Mouse (Mus musculus) gastrocnemius, postnatal 25 days (tissue): ENCODE data around the gene Gan. TPM values are rescaled to one million over a fixed set of nuclear protein-coding genes. Genes with fewer than 3 reads are reported as not detected.
A peak's percentile ranks its signal among the peaks of the same experiment; 100 is the strongest.

Source experiments
- DNase-seq: peaks from one replicate; pipeline ENCODE4 v3.0.0; 2022
- total RNA-seq, 2 experiments: library from RNA; stranded (reverse); gene quantifications; 1 replicate in 1 of 2; 2 replicates in 1 of 2; pipeline ENCODE4 v1.2.3; 2021

Gene Gan
- total RNA-seq, 2 experiments from 2014 or later: 4.0 to 4.9 TPM

DNA sequence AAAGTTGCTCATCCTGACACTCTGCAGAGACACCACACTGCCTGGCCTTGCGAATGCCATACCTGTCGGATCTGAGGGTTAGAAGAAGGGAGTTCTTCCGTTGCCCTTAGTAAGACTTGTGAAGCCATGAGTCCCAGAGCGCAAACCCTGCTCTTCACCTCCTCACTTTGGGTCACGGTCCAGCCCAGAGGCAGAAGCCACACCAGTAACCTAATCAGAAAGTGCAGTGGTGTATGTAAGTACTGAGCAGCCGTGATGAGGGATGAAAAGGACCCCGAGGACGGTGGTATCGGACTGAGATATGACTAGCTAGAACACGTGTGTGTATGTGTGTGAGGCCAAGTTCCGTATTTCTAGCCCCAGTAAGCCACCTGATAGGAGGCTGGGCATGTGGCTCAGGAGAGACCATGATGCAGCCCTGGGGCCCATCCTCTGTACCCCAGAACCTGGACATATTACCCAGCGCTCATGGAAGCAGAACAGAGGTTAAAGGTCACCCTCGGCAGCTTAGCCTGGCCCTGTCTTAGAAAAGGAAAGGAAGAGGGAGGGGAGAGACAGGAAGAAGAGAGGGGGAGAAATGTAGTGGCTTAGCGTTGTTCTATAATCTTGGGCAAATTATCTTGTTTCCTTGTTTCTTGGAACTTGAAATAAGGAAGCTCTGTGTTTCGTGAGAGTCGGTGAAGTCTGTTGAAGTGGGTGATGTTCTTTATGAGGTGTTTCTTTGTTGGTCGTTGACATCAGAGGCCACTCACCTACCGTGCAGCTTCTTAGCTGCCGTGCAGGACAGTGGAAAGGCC is 43.5 kb downstream of the Gan start:
- DNase-seq: no peak

GRCm38 (mm10) chr8:117203085-117203484 is 45.1 kb downstream of the Gan start:
- no peak for DNase-seq

GRCm38 (mm10) chr8:117205884-117206283 is 47.9 kb downstream of the Gan start:
- no peak for DNase-seq

DNA sequence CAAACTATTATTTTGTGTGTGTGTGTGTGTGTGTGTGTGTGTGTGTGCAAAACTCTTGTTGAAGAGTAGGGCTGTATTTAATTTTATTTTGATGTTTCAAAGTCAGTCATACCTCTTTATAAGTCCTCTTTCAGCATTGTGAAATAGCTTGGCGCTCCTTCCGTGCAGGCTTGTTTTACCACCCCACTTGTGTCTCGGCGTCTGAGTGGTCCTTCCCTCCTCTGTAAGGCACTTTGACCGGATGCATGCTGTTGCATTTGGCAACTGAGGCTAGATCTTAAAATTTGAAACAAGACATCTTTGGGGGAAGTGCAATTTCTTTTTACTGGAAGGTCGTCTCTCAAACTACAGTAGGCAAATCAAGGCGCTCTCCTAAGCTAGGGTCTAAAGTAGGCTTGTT is 48.7 kb downstream of the Gan start:
- no peak for DNase-seq

DNA sequence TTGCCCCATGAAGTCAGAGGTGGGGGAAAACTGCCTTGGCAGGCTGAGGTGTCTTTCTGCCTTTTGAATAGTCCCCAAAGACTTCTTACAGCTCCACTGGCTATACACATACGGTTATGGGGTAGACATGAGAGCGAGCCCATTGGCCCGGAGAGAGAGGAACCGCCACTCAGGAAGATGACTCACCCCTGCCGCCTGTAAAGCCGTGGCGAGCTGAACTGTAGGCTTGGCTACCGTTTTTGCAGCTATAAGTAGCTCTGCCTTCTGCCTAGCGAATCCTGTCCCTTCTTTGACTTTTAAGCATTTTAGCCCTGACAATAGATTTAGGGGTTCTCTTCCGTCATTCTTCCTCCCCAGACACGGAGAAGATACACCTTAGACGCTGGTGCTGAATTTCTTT is 51.2 kb downstream of the Gan start:
- DNase-seq: no peak

DNA sequence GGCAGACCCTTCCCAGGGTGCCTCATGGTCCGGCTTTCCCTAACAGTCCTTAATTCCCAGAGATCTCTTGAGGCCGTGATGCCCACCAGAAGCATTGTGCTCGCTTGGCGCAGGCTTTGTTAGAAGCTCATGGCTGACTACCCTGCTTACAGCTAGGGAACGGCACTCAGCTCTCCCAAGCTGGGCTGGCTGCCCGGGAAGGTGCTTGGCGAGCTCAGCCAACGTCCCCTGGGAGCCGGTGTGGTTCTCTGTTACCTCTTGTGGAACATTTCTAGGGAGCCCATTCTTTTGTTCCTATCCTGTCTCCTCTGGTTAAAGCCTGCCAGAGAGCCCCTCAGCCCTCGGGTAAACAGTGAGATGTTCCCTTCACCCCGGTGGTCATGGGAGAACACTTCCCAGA is 54.2 kb downstream of the Gan start:
- no peak for DNase-seq

GRCm38 (mm10) chr8:117217724-117218123 is 59.8 kb downstream of the Gan start:
- DNase-seq: no peak

GRCm38 (mm10) chr8:117222396-117222795 is 64.5 kb downstream of the Gan start:
- no peak for DNase-seq

GRCm38 (mm10) chr8:117224630-117225029 is 66.7 kb downstream of the Gan start:
- DNase-seq: peak; percentile 68

DNA sequence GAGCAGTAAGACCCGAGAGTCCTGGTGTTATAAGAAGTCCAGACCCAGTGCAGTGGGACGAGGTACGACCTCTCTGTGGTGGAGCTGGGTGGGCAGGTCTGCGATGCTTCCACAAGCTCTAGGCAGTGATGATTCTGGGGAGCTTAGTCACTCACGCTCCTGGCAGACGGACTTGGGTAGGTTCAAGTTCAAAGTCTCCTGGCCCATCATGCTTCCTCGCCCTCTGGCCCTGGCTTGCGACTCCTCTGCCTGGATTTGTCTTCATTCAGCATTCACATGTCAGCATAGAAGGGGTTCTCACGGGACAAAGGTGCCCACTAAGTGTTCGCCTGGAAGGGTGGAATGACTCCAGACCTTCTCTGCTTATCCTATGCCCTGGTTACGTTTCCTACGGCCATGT is 68.4 kb downstream of the Gan start:
- no peak for DNase-seq

GRCm38 (mm10) chr8:117227339-117227738 is 69.4 kb downstream of the Gan start:
- no peak for DNase-seq

- DNase-seq: no peak
These were observed 75.3 kb downstream of the Gan start for GRCm38 (mm10) chr8:117233199-117233598.

DNA sequence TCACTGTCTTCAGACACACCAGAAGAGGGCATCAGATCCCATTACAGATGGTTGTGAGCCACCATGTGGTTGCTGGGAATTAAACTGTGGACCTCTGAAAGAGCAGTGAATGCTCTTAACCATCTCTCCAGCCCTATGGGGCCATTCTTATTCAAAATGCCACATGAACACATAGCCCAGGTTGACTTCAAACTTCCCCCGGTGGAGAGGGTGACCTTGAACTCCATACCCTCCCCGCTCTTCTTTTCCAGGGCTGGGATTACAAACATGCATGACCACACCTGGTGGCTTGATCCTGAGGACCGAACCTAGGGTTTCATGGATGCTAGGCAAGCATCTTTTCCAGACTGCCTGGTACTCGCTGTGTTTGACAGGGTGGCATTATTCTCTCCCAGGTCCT is 78.6 kb downstream of the Gan start:
- no peak for DNase-seq

GRCm38 (mm10) chr8:117240326-117240725 is 82.4 kb downstream of the Gan start:
- no peak for DNase-seq

GRCm38 (mm10) chr8:117240841-117241494 is 83.0 kb downstream of the Gan start:
- DNase-seq: no peak

DNA sequence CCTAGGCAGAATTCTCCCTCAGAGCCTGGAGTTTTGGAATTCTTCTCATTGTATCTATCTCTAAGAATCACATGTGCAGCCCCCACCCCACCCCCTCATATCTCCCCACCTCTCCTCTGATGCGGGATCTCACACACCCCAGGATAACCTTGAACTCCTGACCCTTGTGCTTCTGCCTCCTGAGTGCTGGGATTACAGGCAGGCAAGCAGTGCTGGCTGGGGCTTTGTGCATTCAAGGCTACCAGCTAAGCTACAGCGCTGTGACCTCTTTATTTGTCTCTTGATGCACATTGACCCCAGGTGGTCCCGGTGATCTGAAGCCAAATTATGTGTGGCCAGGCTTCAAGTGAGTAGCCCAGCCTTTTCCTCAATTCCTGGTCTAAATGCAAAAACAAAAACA is 83.9 kb downstream of the Gan start:
- DNase-seq: no peak

DNA sequence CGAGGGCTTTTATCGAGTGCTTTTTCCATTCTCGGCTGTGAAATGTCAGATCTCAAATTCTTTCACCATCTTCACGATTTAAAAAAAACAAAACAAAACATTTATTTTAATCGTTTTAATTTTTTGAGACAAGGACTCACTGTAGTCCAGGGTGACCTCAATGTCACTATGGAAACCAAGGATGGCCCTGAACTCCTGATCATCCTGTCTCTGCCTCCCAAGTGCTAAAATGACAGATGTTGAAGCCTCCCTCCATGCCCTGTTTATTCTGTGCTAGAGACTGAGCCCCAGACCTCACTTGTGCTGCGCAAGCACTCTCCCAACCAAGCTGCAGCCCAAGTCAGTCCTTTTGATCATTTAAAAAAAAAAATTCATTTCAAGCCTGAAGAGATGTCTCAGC is 84.4 kb downstream of the Gan start:
- no peak for DNase-seq

DNA sequence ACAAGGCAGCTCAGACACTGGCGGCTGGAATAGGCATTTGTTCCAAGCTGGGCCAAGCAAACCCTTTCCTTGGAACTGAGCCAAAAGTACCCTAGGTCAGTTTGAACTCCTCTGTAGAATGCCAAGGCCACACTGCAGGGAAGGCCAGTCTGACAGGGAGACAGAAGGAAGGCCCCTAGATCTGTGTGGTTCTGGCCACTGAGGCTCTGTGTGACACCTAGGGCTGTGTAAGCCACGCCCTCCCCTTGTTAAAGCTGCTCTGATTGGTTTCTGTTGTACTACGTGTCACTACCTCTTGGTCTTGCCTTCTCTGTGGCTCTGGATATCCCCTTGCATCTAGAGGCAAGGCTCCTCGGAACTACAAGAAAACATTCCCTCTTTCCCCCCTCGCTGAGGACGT is 86.7 kb downstream of the Gan start:
- DNase-seq: no peak

DNA sequence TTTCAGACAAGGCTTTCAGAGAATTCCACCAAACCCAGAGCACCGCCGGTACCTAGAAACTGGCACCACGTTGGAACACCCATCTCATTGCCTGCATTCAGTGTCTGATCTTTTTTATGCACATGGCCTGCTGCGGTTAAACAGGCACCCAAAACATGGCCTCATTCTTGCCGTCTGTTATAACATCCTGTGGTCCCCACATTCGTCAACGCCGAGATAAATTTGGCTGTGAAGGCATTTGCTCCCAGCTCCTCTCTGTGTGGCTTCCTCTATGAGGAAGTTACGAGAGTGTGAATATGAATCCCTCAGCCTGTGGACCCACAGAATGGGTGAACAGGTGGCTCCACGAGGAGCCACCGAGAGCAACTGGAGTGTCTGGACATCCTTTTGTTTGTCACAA is 90.4 kb downstream of the Gan start:
- DNase-seq: no peak

GRCm38 (mm10) chr8:117251086-117251681 is 93.2 kb downstream of the Gan start:
- DNase-seq: no peak

- DNase-seq: no peak
These were observed 94.7 kb downstream of the Gan start for GRCm38 (mm10) chr8:117252650-117253049.

GRCm38 (mm10) chr8:117253390-117254269 is 95.7 kb downstream of the Gan start:
- DNase-seq: no peak

DNA sequence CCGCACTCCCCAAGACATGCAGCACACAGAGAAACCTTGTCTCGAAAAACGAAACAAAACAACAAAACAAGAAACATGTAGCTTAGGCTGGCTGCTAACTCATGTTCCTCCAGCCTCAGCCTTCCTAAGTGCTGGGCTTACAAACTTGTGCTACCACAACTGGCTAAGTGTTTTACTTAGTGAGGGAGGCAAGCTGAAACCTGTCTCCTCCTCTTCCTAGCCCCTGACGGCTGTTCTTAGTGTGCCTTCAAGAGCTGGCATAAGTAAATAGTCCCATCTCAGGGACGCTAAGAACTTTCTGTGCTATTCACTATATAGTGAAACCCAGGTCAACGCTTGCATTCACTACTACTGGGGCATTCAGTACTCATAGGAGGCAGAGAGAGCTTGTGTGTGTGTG is 96.6 kb downstream of the Gan start:
- no peak for DNase-seq
